Mouse (Mus musculus) embryo, embryonic 11.5 days (tissue): Measurements from ENCODE around the gene Klrb1f.
"Not testable (repeated sequence)": the region's sequence is repeated elsewhere in the genome, so short reads cannot be mapped to it uniquely, and the experiment has no call there.

Experiments
- DNase-seq: peaks from one replicate; pipeline ENCODE4 v3.0.0-alpha.2; 2012; ENCODE audit warnings: low read depth, low spot score

Klrb1f gene

GRCm38 (mm10) chr6:129045601-129046000 is at the start of gene Klrb1f:
Gene Klrb1f, plus strand, starts transcription at chr6:129045901.
- no peak for DNase-seq

GRCm38 (mm10) chr6:128996054-128996767 is 49.5 kb upstream of the Klrb1f start:
- no peak for DNase-seq

DNA sequence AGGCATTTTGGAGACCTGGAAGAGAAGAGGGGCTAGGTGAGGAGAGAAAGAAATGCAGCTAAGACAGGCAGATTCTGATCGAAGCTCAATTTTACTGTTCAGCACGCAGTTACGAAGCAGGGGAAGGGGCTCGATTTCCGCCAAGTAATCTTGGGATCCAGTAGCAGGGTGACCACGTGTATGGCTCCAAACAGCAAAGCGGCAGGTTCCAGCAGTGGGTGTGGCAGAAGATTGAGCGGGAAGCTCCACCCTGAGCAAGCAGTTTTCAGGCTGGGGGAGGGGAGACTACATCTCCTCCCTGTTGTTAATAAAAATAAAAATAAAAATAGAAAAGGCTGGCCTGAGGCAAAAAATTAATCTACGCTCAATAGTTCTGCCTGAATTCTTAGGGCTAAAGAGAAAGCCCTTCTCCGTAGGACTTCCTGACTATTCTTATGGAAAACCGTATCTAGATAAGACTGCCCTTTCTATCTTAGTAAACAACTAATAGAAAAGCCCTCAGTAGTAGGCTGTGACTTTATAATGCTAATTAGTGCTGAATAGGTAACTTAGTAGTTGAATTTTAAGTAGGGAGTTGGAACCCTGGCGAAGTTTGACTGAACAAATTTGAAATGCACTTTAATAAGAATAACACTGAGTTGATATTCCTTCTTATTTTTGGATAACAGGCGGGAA is 48.8 kb upstream of the Klrb1f start:
- no peak for DNase-seq

DNA sequence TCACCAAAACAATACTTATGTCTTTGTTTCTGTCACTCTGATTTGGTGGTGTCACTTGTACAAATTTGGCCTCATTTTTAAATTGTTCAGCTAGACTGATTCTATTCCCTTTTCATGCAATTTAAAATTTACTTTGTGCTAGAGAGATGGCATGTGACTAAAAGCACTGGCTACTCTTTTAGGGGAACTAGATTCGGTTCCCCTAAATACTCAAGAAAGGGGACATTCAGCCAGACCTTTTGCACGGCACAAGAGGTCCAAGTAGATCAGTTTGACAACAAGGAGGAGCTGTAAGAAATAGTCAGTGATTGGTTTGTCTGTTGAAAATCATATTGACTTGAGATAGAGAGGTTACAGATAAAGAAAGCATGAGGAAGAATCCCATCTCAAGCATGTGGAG is 44.3 kb upstream of the Klrb1f start:
- no peak for DNase-seq

GRCm38 (mm10) chr6:129008552-129008951 is 37.1 kb upstream of the Klrb1f start:
- DNase-seq = no peak

DNA sequence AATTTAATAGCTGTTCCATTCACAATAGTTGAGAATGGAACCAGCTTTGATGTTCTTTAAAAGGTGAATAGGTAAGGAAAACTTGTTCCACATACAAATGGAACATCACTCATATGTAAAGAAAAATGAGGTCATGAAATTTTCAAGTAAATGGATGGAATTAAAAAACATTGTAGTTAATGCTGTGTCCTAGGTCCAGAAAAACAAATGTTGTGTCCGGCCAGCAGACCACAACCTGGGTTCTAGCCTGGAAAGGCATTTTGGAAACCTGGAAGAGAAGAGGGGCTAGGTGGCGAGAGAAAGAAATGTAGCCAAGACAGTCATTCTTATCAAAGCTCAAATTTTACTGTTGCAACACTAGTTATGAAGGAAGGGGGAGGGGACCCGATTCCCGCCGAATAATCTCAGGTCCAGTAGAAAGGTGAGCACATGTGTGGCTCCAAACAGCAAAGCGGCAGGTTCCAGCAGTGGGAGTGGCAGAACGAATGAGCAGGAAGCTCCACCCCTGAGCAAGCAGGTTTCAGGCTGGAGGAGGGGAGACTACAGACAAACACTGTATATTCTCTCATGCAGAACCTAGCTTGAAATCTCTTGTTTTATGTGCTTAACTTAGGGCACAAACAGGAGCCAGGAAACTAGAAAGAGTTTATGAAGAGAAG is 35.7 kb upstream of the Klrb1f start:
- not testable (repeated sequence) for DNase-seq

GRCm38 (mm10) chr6:129010505-129010873 is 35.2 kb upstream of the Klrb1f start:
- DNase-seq = no peak

DNA sequence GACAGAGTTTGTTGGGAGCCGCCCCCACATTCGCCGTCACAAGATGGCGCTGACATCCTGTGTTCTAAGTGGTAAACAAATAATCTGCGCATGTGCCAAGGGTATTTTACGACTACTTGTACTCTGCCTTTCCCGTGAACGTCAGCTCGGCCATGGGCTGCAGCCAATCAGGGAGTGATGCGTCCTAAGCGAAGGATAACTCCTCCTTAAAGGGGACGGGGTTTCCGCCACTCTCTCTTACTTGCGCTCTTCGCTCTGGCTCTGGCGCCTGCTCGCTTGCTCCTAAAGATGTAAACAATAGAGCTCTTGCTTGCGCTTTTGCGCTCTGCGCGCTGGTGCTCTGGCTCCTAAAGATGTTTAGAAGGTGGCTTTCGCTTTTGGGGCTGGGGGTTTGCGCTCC is 33.7 kb upstream of the Klrb1f start:
- not testable (repeated sequence) for DNase-seq

DNA sequence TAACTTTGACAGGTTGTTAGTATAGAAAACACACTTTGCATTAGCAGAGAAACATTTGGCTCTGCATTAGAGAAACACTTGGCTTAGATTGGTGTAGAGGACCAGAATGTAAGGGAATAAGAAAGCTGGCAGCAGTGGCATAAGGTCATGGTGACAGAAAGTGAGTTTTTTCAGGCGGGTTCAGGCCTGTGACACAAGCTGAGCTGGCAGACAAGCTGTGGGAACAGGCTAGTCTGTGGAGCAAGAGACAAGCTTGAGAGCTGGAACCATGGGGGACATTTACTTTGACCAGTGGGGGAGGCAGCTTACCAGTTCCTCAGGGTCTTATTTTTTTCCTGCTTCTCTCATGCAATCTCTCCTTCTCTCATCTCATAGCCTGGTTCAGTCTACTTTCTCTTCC is 32.7 kb upstream of the Klrb1f start:
- no peak for DNase-seq

DNA sequence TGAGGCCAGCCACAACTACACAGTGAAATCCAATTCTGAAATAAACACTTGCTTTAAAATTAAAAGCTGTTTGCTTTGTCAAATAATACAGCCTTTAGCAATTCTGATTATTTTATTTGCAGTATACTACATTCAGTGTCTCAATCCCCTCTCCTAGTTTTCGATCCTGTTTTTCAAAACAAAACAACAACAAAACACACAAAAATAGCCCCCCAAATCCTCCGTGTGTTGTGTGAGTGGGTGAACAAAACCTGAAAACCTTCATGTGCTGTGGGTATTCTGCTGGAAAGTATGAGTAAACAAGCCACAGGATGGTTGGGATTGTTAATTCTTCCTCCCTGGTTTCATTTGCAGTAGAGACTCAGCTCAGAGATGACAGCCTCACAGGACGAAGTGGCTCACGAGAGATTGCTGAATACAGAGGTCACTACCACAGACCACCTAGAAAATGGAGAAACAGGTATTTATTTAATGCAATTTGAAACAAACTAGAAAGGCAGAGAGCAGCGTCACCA is 31.9 kb upstream of the Klrb1f start:
- no peak for DNase-seq

DNA sequence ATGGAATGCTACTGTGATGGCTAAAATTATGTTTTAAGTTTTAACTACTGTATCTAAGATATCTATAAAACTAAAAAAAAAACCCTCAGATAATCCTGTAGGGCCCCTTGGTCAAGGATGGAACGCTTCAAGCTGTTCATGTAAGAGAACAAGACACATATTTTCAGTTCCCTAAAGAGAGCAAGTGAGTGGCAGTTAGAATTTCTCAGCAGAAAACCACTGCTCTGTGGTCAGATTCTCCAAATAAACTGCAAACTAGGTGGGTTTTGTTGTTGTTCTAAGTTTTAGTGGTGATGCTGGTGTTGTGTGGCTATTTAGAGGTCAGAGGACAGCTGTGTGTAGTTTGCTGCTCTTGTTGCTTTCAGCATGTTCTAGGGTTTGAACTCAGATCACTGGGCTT is 31.3 kb upstream of the Klrb1f start:
- no peak for DNase-seq

- DNase-seq = no peak
These were observed 18.1 kb upstream of the Klrb1f start for GRCm38 (mm10) chr6:129027451-129028248.

DNA sequence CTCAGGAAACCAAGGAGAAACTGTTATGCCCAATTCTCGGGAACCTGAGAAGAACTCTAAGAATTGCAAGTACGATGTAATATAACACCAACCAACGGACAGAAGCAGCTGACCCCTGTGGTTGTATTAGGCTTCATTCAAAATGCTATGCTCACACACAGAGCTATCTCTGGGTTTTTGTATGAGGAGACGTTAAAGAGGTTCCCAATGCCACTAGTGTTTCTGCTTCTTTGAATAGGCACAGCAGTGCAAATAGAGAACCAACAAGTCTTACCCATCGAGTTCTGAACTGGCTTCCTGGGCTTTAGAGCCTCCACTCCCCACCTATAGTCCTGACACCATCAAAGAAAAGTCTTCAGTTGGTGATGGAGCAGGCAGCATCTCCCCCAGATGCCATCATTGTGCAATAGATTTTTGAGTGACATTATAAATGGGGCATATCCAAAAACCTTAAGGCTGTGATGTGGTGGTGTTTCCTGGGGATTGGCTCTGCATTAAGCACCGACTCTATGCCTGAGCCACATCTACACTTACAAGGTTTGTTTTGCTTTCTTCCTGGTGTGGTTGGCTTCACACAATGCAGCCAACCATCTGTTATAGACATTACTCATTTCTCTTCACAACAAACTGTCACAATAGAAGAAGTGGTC is 15.4 kb upstream of the Klrb1f start:
- DNase-seq = no peak

- no peak for DNase-seq
These were observed 14.7 kb upstream of the Klrb1f start for GRCm38 (mm10) chr6:129030964-129031363.

DNA sequence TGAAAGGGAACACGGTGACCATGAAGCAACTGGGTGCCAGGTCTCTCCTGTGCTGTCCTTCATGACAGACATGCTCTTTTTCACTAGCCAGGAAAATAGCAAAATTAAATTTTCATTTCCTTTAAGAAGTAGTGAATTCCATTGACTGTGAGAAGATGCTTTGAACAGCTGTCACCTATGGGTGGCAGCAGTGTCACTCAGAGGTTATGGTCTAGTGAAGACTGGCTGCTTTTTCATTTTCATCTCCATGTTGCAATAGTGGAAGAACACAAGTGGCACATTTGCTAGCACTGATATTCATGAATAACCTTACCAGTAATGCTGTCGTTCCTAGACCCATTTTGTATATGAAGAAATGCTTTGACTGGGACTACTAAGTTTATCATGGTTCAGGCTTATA is 12.3 kb upstream of the Klrb1f start:
- DNase-seq = no peak

GRCm38 (mm10) chr6:129035017-129035416 is 10.7 kb upstream of the Klrb1f start:
- DNase-seq = no peak

GRCm38 (mm10) chr6:129036326-129036725 is 9.4 kb upstream of the Klrb1f start:
- no peak for DNase-seq

- no peak for DNase-seq
These were observed 8.7 kb upstream of the Klrb1f start for GRCm38 (mm10) chr6:129036890-129037463.

- no peak for DNase-seq
These were observed 4.2 kb upstream of the Klrb1f start for GRCm38 (mm10) chr6:129041470-129041869.

DNA sequence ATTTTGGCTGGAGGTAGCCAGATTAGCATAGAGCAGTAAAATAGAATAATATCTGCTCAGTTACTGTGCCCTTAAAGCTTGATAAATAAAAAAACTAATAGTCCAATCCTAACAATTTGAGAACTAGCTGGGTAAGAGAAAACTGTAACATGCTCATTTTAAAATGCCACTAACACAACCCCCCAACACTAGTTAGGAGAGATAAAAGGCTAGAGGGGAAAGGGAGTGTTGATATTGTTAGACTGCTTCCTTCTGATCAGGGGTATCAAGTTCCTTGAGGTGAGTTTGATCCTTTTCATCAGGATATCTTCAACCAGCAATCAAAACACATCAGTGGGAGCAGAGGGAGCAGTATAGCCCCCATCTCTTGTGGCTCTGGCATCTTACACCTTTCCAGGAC is 3.2 kb upstream of the Klrb1f start:
- DNase-seq = no peak

DNA sequence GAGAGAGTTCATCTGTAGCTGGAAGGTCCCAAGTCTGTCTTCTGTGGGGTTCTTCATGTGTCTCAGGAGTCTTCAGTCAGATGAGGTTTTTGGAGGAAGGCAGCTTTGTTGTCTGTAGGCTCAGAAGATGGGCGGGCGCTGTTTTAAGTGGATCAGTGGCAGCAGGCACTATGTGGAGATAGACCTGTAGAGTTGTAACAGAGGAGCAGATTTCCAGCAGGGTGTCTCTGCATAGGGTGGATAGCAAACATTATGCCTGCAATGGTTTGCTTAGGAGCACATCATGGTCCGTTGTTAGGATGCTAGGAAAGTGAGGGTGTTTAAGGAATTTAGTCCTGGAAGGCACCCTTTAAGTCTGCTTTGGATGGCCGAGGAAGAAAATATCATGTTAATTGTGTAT is 2.7 kb downstream of the Klrb1f start:
- no peak for DNase-seq
